Mouse (Mus musculus) thymus, adult 18-20 months (tissue): Measurements from ENCODE around the gene Klhl33.
"Not testable (repeated sequence)": the region's sequence is repeated elsewhere in the genome, so short reads cannot be mapped to it uniquely, and the experiment has no call there.

Experiments used
- DNase-seq, 2 experiments: peaks; one replicate each; pipeline ENCODE4 v3.0.0; 2022; ENCODE audit warnings: mixed read lengths in 2 of 2

The Klhl33 gene

GRCm38 (mm10) chr14:50903973-50904827 is 6.9 kb upstream of the Klhl33 start:
- DNase-seq, result no peak

- not testable (repeated sequence) for DNase-seq
These were observed 685 bp upstream of the Klhl33 start for GRCm38 (mm10) chr14:50897992-50898391.

- DNase-seq, result no peak
These were observed 447 bp downstream of the Klhl33 start for GRCm38 (mm10) chr14:50896747-50897373.

- DNase-seq, result no peak
These were observed 1.1 kb downstream of the Klhl33 start for GRCm38 (mm10) chr14:50895985-50896746.

- DNase-seq, result no peak
These were observed 1.9 kb downstream of the Klhl33 start for GRCm38 (mm10) chr14:50895407-50895806.

- no peak for DNase-seq
These were observed 4.5 kb downstream of the Klhl33 start for GRCm38 (mm10) chr14:50892541-50893459.

GRCm38 (mm10) chr14:50892091-50892490 is 5.2 kb downstream of the Klhl33 start:
- no peak for DNase-seq

- DNase-seq, result no peak
These were observed 5.7 kb downstream of the Klhl33 start for GRCm38 (mm10) chr14:50891621-50892020.

- no peak for DNase-seq
These were observed 20.9 kb downstream of the Klhl33 start for GRCm38 (mm10) chr14:50876236-50876950.

- DNase-seq, result no peak
These were observed 21.6 kb downstream of the Klhl33 start for GRCm38 (mm10) chr14:50875591-50876230.

- DNase-seq, result no peak
These were observed 22.1 kb downstream of the Klhl33 start for GRCm38 (mm10) chr14:50875175-50875574.

GRCm38 (mm10) chr14:50871284-50871683 is 26.0 kb downstream of the Klhl33 start:
- DNase-seq, result no peak

GRCm38 (mm10) chr14:50870805-50871143 is 26.5 kb downstream of the Klhl33 start:
- DNase-seq, result no peak

- DNase-seq, result peak; percentile 33 to 41
These were observed 27.2 kb downstream of the Klhl33 start, which contains the start of gene Tep1 for GRCm38 (mm10) chr14:50869889-50870804. Gene Tep1 (minus strand): TSS chr14:50870560.

- DNase-seq, result no peak
These were observed 28.7 kb downstream of the Klhl33 start for GRCm38 (mm10) chr14:50868656-50869055.

- no peak for DNase-seq
These were observed 29.1 kb downstream of the Klhl33 start for GRCm38 (mm10) chr14:50868211-50868610.

- DNase-seq, result no peak
These were observed 30.3 kb downstream of the Klhl33 start for GRCm38 (mm10) chr14:50866966-50867365.

- DNase-seq, result not testable (repeated sequence)
These were observed 32.3 kb downstream of the Klhl33 start for GRCm38 (mm10) chr14:50865005-50865404.

- DNase-seq, result no peak
These were observed 34.7 kb downstream of the Klhl33 start for GRCm38 (mm10) chr14:50862641-50863040.

- no peak for DNase-seq
These were observed 41.5 kb downstream of the Klhl33 start for GRCm38 (mm10) chr14:50855788-50856187.
